Mouse (Mus musculus) liver, embryonic 16.5 days (tissue): ENCODE results near the gene Phex. TPM values are rescaled to one million over a fixed set of nuclear protein-coding genes. Genes with fewer than 3 reads are reported as not detected.

Experiments
- ATAC-seq: fragments of 200-750 bp; cut with Nextera tagmentation; 2 replicates; pipeline ENCODE4 v1.8.0; 2017; ENCODE audit warnings: low read depth, mild to moderate bottlenecking, moderate number of reproducible peaks, moderate library complexity
- H3K27ac ChIP-seq: fragments of 300-500 bp; sonication (generic); 2 replicates; pipeline ENCODE4 v1.5.1; 2014; ENCODE audit warnings: mild to moderate bottlenecking, low read length
- H3K27me3 ChIP-seq: fragments of 300-500 bp; sonication (generic); 2 replicates; pipeline ENCODE4 v1.6.1; 2014; ENCODE audit warnings: low read depth, low read length, mixed read lengths; ENCODE audit not compliant: control insufficient read depth, insufficient read depth
- H3K36me3 ChIP-seq: fragments of 300-500 bp; sonication (generic); 2 replicates; pipeline ENCODE4 v1.6.1; 2014; ENCODE audit warnings: mild to moderate bottlenecking; ENCODE audit not compliant: control insufficient read depth, insufficient read depth
- H3K4me1 ChIP-seq: fragments of 300-500 bp; sonication (generic); 2 replicates; pipeline ENCODE4 v1.6.1; 2014; ENCODE audit warnings: low read depth, low read length, mixed read lengths; ENCODE audit not compliant: control insufficient read depth
- H3K4me2 ChIP-seq: fragments of 300-500 bp; sonication (generic); 2 replicates; pipeline ENCODE4 v1.6.1; 2014; ENCODE audit warnings: low read depth, low read length, mixed read lengths
- H3K4me3 ChIP-seq: fragments of 300-500 bp; sonication (generic); 2 replicates; pipeline ENCODE4 v1.5.1; 2014; ENCODE audit warnings: low read depth, mild to moderate bottlenecking, low read length
- H3K9ac ChIP-seq: fragments of 300-500 bp; sonication (generic); 2 replicates; pipeline ENCODE4 v1.6.1; 2014; ENCODE audit warnings: low read depth, low read length
- H3K9me3 ChIP-seq: fragments of 300-500 bp; sonication (generic); replicated peaks from 2 replicates; pipeline ENCODE4 v1.6.1; 2016; ENCODE audit warnings: low read length; ENCODE audit not compliant: control insufficient read depth
- WGBS: fragments of 180-500 bp; shearing (Covaris S2); extraction: QIAGEN DNeasy Blood & Tissue Kit; methylation state at CpG from one replicate; pipeline ENCODE4 v1.1.7; 2014; ENCODE audit not compliant: insufficient replicate concordance; 5-methylcytosine and 5-hydroxymethylcytosine counted together
- polyA plus RNA-seq: library from polyadenylated mRNA; unstranded; fragments of >200 nt; fragmentation: Nextera tagmentation; extraction: Ambion mirVana; gene quantifications from 2 replicates; pipeline ENCODE4 v1.2.1, GENCODE M21; 2015

Gene Phex
- polyA plus RNA-seq, result not detected in 2 replicates

GRCm38 (mm10) chrX:157415212-157415611 lies at the start of gene Phex:
TSS of gene Phex (minus strand) at chrX:157415312.
- H3K27me3 ChIP-seq, result no peaks in the 10 kb centered on the region
- no peak for ATAC-seq
- 42% methylated on average over 5 of the region's 5 CpGs for WGBS

DNA sequence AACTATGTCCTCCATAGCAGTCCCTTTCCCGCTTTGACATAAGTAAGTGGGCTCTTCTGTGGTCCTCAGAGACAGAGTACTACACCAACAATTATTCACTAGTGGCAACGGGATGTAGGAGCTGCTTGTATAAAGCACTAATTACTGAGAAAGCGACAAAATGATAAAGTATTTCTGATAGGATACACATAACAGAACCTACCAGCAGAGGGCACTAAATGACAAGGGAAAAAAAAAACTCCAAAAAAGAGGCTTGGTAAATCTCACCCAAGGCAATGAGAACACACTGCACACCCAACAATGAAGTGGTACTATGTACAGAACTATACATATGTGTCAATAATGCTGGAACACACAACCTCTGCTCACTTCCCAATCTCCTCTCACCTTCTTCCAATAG lies 47.6 kb upstream of the Phex start:
- no peak overlapping the region for H3K4me3 ChIP-seq
- H3K36me3 ChIP-seq, result no peaks in the 10 kb centered on the region
- no peak for ATAC-seq
- H3K27me3 ChIP-seq, result no peaks in the 10 kb centered on the region
- H3K9ac ChIP-seq, result no peak overlapping the region
- H3K9me3 ChIP-seq, result no peaks in the 10 kb centered on the region
- no peak overlapping the region for H3K4me2 ChIP-seq
- no peaks in the 10 kb centered on the region for H3K4me1 ChIP-seq
- 63% methylated on average over 3 of the region's 3 CpGs for WGBS
- no peak overlapping the region for H3K27ac ChIP-seq

More at GRCm38 (mm10) chrX:157415212-157415611, at the start of gene Phex:
- H3K36me3 ChIP-seq, result no peaks in the 10 kb centered on the region
- no peak within 1 kb of the TSS for H3K4me2 ChIP-seq
- H3K4me1 ChIP-seq, result no peaks in the 10 kb centered on the region
- no peaks in the 10 kb centered on the region for H3K9me3 ChIP-seq
- H3K9ac ChIP-seq, result no peak within 1 kb of the TSS
- H3K27ac ChIP-seq, result no peak within 1 kb of the TSS
- no peak within 1 kb of the TSS for H3K4me3 ChIP-seq

GRCm38 (mm10) chrX:157454430-157454829 lies 39.3 kb upstream of the Phex start:
- ATAC-seq, result no peak
- no peak overlapping the region for H3K4me2 ChIP-seq
- H3K27ac ChIP-seq, result no peak overlapping the region
- WGBS, result 31% methylated on average over 1 of the region's 1 CpGs
- no peaks in the 10 kb centered on the region for H3K27me3 ChIP-seq
- H3K4me3 ChIP-seq, result no peak overlapping the region
- H3K4me1 ChIP-seq, result no peaks in the 10 kb centered on the region
- H3K9me3 ChIP-seq, result no peaks in the 10 kb centered on the region
- H3K36me3 ChIP-seq, result no peaks in the 10 kb centered on the region
- no peak overlapping the region for H3K9ac ChIP-seq

DNA sequence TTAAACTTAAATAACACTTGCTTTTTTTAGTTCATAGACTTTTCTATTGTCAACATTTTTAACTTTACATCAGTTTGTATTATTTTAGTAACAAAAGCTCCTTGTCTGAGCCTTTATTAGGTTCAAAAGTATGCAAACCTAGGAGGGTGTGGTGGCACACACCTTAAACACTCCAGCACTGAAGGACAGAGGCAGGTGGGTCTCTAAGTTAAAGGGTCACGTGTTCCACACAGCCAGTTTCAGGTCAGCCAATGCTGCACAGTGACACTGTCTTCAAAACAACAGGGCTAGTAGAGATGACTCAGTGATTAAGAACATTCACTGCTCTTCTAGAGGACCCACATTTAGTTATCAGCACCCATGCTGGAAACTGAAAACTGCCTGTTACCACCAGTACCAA lies 33.9 kb upstream of the Phex start:
- no peaks in the 10 kb centered on the region for H3K9me3 ChIP-seq
- no peak overlapping the region for H3K4me3 ChIP-seq
- H3K27ac ChIP-seq, result no peak overlapping the region
- H3K36me3 ChIP-seq, result no peaks in the 10 kb centered on the region
- no peak for ATAC-seq
- H3K27me3 ChIP-seq, result no peaks in the 10 kb centered on the region
- WGBS, result 43% methylated on average over 1 of the region's 1 CpGs
- H3K9ac ChIP-seq, result no peak overlapping the region
- H3K4me1 ChIP-seq, result no peaks in the 10 kb centered on the region
- H3K4me2 ChIP-seq, result no peak overlapping the region

DNA sequence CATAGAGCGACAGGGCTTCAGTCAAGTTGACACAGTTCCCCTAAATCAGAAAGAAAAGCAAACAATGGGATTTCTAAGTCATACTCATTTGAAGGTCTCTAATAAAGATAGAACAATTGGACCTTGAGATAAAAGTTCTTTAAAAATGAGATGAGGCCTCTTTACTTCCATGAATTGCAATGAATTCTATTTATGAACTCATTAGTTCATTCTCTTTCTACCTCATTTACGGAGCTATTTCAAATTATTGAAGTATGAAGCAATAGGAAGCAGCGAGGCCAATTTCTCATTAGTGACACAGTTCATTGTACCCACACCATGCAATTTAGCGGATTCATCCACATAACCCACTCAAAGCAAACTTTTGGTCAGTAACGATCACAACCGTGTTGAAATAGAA lies 32.3 kb upstream of the Phex start:
- Histone ChIP-seq H3K27ac (no peak overlapping the region), H3K4me1 (no peaks in the 10 kb centered on the region), H3K4me3 (no peak overlapping the region), H3K9ac (no peak overlapping the region), H3K4me2 (no peak overlapping the region), H3K36me3 (no peaks in the 10 kb centered on the region), H3K9me3 (no peaks in the 10 kb centered on the region), H3K27me3 (no peaks in the 10 kb centered on the region)
- WGBS, result 71% methylated on average over 6 of the region's 6 CpGs
- ATAC-seq, result no peak

GRCm38 (mm10) chrX:157434768-157435167 lies 19.7 kb upstream of the Phex start:
- ATAC-seq, result no peak
- Histone ChIP-seq H3K4me3 (no peak overlapping the region), H3K27ac (no peak overlapping the region), H3K4me2 (no peak overlapping the region), H3K36me3 (no peaks in the 10 kb centered on the region), H3K9me3 (no peaks in the 10 kb centered on the region), H3K9ac (no peak overlapping the region), H3K4me1 (no peaks in the 10 kb centered on the region), H3K27me3 (no peaks in the 10 kb centered on the region)
- WGBS, result 64% methylated on average over 1 of the region's 1 CpGs

- Histone ChIP-seq H3K4me2 (no peak overlapping the region), H3K4me1 (no peaks in the 10 kb centered on the region), H3K9ac (no peak overlapping the region), H3K36me3 (no peaks in the 10 kb centered on the region), H3K9me3 (no peaks in the 10 kb centered on the region), H3K4me3 (no peak overlapping the region), H3K27me3 (no peaks in the 10 kb centered on the region), H3K27ac (no peak overlapping the region)
- no peak for ATAC-seq
- WGBS, result 45% methylated on average over 2 of the region's 2 CpGs
Measured at GRCm38 (mm10) chrX:157419451-157419850, 4.3 kb upstream of the Phex start.

DNA sequence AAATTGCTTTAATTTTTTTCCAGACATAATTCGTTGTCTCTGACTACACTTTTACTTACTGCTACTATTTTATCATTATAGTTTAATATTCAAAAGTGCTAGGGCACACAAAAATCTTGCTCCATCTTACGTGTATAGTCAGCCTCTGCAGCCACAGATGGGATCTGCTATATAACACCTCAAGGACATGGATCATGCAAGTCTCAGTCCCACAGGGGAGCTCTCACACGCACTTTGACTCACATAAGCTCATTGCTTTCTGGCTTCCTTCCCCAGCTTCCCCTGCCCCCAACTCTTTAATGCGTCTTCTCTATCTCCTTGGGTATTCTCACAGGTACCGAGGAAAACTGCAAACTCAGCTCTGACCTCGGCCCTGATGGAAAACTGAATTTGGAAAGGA lies 10.2 kb downstream of the Phex start:
- Histone ChIP-seq H3K36me3 (no peaks in the 10 kb centered on the region), H3K9ac (no peak overlapping the region), H3K27me3 (no peaks in the 10 kb centered on the region), H3K4me3 (no peak overlapping the region), H3K27ac (no peak overlapping the region), H3K4me2 (no peak overlapping the region), H3K4me1 (no peaks in the 10 kb centered on the region), H3K9me3 (no peaks in the 10 kb centered on the region)
- 57% methylated on average over 6 of the region's 6 CpGs for WGBS
- ATAC-seq, result no peak

DNA sequence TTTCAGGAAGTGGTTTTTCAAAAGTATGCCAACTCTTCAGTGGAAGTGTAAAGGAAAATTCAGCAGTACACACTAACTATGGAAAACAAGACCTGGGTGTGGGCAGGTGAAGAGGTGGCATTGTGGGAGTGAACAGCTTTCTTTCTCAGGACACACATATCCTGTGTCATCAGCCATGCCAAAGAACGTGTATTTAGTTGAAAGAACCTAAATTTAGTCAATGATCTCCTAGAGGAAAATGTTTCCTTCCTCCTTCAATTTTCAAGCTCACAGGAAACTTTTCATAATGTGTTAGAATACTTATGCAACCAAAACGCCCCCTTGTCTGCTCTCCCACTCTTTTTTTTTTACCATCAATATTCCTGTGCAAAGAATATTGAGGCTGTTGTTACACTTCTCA lies 23.9 kb downstream of the Phex start:
- Histone ChIP-seq H3K4me3 (no peak overlapping the region), H3K4me1 (no peaks in the 10 kb centered on the region), H3K9ac (no peak overlapping the region), H3K27me3 (no peaks in the 10 kb centered on the region), H3K9me3 (no peaks in the 10 kb centered on the region), H3K4me2 (no peak overlapping the region), H3K27ac (no peak overlapping the region), H3K36me3 (no peaks in the 10 kb centered on the region)
- 23% methylated on average over 2 of the region's 2 CpGs for WGBS
- ATAC-seq, result no peak

- ATAC-seq, result no peak
- no peaks in the 10 kb centered on the region for H3K27me3 ChIP-seq
- no peak overlapping the region for H3K27ac ChIP-seq
- WGBS, result 59% methylated on average over 6 of the region's 6 CpGs
- no peak overlapping the region for H3K4me3 ChIP-seq
- no peak overlapping the region for H3K9ac ChIP-seq
- no peaks in the 10 kb centered on the region for H3K9me3 ChIP-seq
- no peak overlapping the region for H3K4me2 ChIP-seq
- no peaks in the 10 kb centered on the region for H3K4me1 ChIP-seq
- no peaks in the 10 kb centered on the region for H3K36me3 ChIP-seq
Measured at GRCm38 (mm10) chrX:157390102-157390501, 25.0 kb downstream of the Phex start.
